Mouse (Mus musculus) megakaryocyte, embryonic 14.5 days (primary cell): ENCODE data around the gene Prkca.

Experiments used
- FLI1 ChIP-seq: IDR thresholded peaks from 2 replicates; pipeline ENCODE4 v1.6.1; 2012; ENCODE audit warnings: low read length, inconsistent platforms, mixed read lengths
- GATA1 ChIP-seq: IDR thresholded peaks from 3 replicates; pipeline ENCODE4 v1.6.1; 2012; ENCODE audit warnings: mixed read lengths, low read length, inconsistent platforms, borderline replicate concordance

- TF ChIP-seq FLI1, result no peak
- TF ChIP-seq GATA1, result no peak
These were observed 171.8 kb downstream of the Prkca start for GRCm38 (mm10) chr11:108171917-108172316.
